Mouse (Mus musculus): ENCODE data around the gene Vsig8.

- TF ChIP-seq CTCF (IDR thresholded peaks at IDR 0.05; ENCODE audit: insufficient read depth, low read depth, low read length): no peak
- no peak for TF ChIP-seq POLR2A (IDR thresholded peaks at IDR 0.05; ENCODE audit: insufficient read depth, low read depth, low read length)
Measured at GRCm38 (mm10) chr1:172512962-172513361, 42.8 kb upstream of the Vsig8 start.

All from olfactory bulb, adult 2 months (tissue).